Mouse (Mus musculus) central nervous system, embryonic 11.5 days (tissue): ENCODE results near the gene Itih5. TPM values are rescaled to one million over a fixed set of nuclear protein-coding genes. Genes with fewer than 3 reads are reported as not detected.

Source experiments
- polyA plus RNA-seq: library from polyadenylated mRNA; depleted of rRNA; stranded (reverse); fragments of >200 nt; gene quantifications from 2 replicates; pipeline ENCODE4 v1.2.3, GENCODE M21; 2012; rRNA removed

The Itih5 gene
- 4.2 and 4.5 TPM in 2 replicates for polyA plus RNA-seq

GRCm38 (mm10) chr2:10153201-10154075 lies at the start of gene Itih5:
Itih5 (plus strand) TSS chr2:10153571.

GRCm38 (mm10) chr2:10131296-10131695 lies 22.1 kb upstream of the Itih5 start, which contains the start of gene Itih2:
Itih2 (minus strand) TSS chr2:10131396.

Other genes with a start within 250 kb of the Itih5 start
- 11.1 and 12.6 TPM in 2 replicates for gene Taf3, start 105.0 kb upstream of the Itih5 start, polyA plus RNA-seq
- 258 and 386 TPM in 2 replicates for gene Atp5c1, start 73.1 kb upstream of the Itih5 start, polyA plus RNA-seq
- 29.7 and 57.0 TPM in 2 replicates for gene Kin, start 73.0 kb upstream of the Itih5 start, polyA plus RNA-seq
- gene Itih2, start 22.2 kb upstream of the Itih5 start, polyA plus RNA-seq: 9.9 and 21.9 TPM in 2 replicates
- 0.83 and 1.4 TPM in 2 replicates for gene Sfmbt2, start 216.9 kb downstream of the Itih5 start, polyA plus RNA-seq